Mouse (Mus musculus): Measurements from ENCODE around the gene Ftcd. TPM values are rescaled to one million over a fixed set of nuclear protein-coding genes. Genes with fewer than 3 reads are reported as not detected.

The Ftcd gene
- polyA plus RNA-seq, 1 experiment from 2014 or later = not detected

DNA sequence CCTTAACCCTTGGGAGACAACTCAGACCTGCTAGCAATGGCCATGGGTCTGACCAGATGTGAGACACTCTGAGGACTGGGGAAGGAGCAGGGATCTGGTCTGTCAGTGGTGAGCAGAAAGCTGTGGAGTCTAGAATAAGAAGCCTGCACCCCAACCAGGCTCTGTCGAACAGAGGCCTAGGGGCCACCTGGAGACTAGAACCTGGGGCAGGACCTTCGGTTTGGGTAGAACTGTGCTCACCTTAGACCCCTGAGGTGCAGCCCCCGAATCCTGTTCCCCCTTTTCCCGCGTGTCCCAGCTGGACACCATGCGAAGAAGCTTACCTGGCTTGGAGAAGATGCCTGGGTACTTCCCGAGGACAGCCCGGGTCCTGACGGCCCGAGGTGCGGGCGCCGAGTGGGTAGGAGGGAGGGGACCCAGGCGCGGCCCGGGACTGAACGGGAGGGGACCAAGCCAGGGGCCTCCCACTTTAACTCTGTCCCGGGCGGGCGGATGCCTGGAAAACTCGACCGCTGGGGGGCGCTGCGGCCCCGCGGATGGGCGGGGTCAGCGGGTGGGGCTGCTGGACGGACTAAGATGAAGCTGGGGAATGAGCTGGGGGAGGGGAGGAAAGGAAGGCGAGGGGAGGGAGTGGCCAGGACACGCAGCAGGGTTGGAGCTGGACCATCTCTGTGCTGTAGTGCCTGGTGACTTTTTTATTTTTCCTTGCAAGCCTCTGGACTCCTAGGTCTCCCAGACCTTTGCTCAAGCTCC is 47.7 kb downstream of the Ftcd start, which contains the start of gene Col6a2:
TSS of gene Col6a2 (minus strand) at position 703 of the 753 bp plus-strand sequence.
- no peaks in the 10 kb centered on the region for H3K9me3 ChIP-seq
- peak; percentile 96 for DNase-seq (ENCODE audit: low spot score)
- H3K4me3 ChIP-seq = peak within 1 kb of the TSS; percentile 56
- H3K27me3 ChIP-seq (replicated peaks; ENCODE audit: low read depth, poor library complexity, severe bottlenecking) = peaks cover 21% of the 10 kb centered on the region
- H3K4me1 ChIP-seq = peaks cover 16% of the 10 kb centered on the region
- H3K27ac ChIP-seq (replicated peaks) = peak within 1 kb of the TSS; percentile 79
- H3K36me3 ChIP-seq (replicated peaks) = no peaks in the 10 kb centered on the region
- 3% methylated on average over 31 of the region's 31 CpGs for WGBS

DNA sequence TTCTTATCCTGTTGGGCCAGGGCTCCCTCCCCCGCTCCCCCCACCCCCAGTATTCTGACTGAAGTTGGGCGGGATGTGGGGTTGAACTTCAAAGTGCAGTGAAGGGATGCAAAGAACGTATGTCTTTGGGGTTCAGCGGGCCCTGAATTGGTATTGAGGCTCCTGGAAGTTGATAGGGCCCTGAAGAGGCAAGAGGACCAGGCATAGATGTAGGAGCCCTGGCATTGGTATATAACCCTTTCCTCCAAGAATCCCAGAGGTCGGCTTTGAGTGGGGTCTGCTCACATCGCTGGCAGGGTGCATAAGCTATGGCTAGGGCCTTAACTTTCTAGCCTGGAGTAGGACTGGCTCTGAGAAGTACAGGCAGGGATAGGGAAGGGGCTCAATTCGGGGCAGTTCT is 48.3 kb downstream of the Ftcd start:
- Histone ChIP-seq H3K27me3 (replicated peaks; ENCODE audit: low read depth, poor library complexity, severe bottlenecking) (peaks cover 21% of the 10 kb centered on the region), H3K27ac (replicated peaks) (peak overlapping the region; percentile 79), H3K4me1 (peaks cover 16% of the 10 kb centered on the region), H3K36me3 (replicated peaks) (no peaks in the 10 kb centered on the region), H3K9me3 (no peaks in the 10 kb centered on the region), H3K4me3 (peak overlapping the region; percentile 56)
- no peak for DNase-seq (ENCODE audit: low spot score)
- 20% methylated on average over 7 of the region's 7 CpGs for WGBS

DNA sequence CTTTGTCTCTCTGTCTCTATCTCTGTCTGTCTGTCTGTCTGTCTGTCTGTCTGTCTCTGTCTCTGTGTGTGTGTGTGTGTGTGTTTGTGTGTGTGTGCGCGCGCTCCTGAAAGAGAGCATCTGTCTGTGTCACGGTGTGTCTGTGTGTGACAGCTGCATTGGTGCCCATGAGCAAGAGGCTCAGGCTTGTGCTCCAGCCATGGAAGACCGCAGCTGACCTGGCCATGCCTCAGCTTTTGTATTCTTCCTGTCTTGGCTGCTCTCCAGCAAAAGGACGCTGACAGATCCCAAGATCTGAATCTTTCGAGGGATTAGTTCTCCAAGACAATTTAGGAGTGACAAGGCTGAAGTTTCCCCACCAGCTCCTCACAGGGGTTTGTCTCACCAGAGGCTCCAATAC is 49.5 kb downstream of the Ftcd start:
- H3K36me3 ChIP-seq (replicated peaks) = no peaks in the 10 kb centered on the region
- WGBS = 83% methylated on average over 7 of the region's 7 CpGs
- DNase-seq (ENCODE audit: low spot score) = no peak
- H3K27ac ChIP-seq (replicated peaks) = no peak overlapping the region
- peaks cover 19% of the 10 kb centered on the region for H3K4me1 ChIP-seq
- H3K27me3 ChIP-seq (replicated peaks; ENCODE audit: low read depth, poor library complexity, severe bottlenecking) = peaks cover 21% of the 10 kb centered on the region
- no peak overlapping the region for H3K4me3 ChIP-seq
- no peaks in the 10 kb centered on the region for H3K9me3 ChIP-seq

DNA sequence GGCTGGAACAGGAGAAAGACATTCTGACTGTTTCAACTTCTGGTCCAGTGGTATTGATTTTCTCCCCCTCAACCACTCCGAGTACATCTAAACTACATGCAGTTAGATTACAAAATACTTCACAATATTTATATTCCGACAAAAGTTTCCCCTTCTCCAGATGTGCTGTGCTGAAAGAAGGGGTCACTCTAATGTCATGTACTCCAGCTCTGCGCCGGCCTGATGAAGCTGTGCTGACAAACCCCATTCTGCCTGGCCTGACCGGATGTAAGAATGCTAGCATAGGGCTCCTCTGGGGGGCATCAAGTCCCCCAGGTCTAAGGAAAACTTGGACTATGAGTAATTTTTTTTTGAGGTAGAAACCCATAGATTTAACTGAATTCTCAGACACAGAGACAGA is 52.3 kb downstream of the Ftcd start:
- Histone ChIP-seq H3K27ac (replicated peaks) (no peak overlapping the region), H3K9me3 (no peaks in the 10 kb centered on the region), H3K4me3 (no peak overlapping the region), H3K27me3 (replicated peaks; ENCODE audit: low read depth, poor library complexity, severe bottlenecking) (peaks cover 8% of the 10 kb centered on the region), H3K4me1 (peaks cover 21% of the 10 kb centered on the region), H3K36me3 (replicated peaks) (no peaks in the 10 kb centered on the region)
- WGBS = 87% methylated on average over 5 of the region's 5 CpGs
- DNase-seq (ENCODE audit: low spot score) = no peak

DNA sequence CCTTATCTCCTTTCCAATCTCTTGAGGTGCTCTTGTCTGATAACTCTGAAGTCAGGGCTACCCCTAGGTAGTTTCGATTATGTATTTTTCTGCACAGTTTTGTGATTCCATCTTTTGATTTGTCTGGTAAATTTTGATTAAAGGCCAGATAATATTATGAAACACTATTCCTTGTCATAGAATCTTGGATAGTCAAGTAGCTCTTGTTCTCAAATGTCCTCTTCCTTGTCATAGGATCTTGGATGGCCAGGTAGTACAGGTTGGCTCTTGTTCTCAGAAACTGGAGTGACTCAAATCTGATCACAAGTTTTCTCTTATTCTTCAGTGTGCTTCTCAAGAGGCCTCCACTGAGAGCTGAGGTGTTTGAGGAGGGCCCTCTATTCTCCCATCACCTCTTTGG is 55.2 kb downstream of the Ftcd start:
- H3K27ac ChIP-seq (replicated peaks) = no peak overlapping the region
- no peak overlapping the region for H3K4me3 ChIP-seq
- no peaks in the 10 kb centered on the region for H3K9me3 ChIP-seq
- no peaks in the 10 kb centered on the region for H3K27me3 ChIP-seq (replicated peaks; ENCODE audit: low read depth, poor library complexity, severe bottlenecking)
- no peaks in the 10 kb centered on the region for H3K36me3 ChIP-seq (replicated peaks)
- 93% methylated on average over 1 of the region's 1 CpGs for WGBS
- peaks cover 36% of the 10 kb centered on the region for H3K4me1 ChIP-seq
- DNase-seq (ENCODE audit: low spot score) = no peak

DNA sequence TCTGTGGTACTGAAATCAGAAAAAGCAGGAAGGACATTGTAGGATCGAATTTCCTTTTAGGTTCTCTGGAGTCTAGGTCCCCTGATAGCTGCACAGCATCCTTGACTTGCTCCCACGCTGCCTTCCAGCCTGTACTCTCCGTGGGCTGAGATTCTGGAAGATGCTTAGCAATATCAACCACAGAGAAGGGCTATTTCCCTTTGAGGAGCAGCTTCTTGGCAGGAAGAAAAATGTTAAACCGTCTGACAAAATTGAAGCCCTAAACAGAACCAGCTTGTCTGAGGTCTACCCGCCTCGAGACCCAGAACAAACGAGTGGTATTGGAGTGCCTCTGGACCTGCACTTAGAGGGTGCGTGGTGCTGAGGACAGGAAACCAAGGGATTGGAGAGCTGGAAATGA is 57.2 kb downstream of the Ftcd start:
- 70% methylated on average over 8 of the region's 8 CpGs for WGBS
- no peak for DNase-seq (ENCODE audit: low spot score)
- H3K27me3 ChIP-seq (replicated peaks; ENCODE audit: low read depth, poor library complexity, severe bottlenecking) = no peaks in the 10 kb centered on the region
- no peaks in the 10 kb centered on the region for H3K9me3 ChIP-seq
- H3K4me3 ChIP-seq = no peak overlapping the region
- no peaks in the 10 kb centered on the region for H3K36me3 ChIP-seq (replicated peaks)
- H3K4me1 ChIP-seq = peaks cover 50% of the 10 kb centered on the region
- H3K27ac ChIP-seq (replicated peaks) = 0 out of 2 replicates have a peak overlapping the region, but pooled peaks have one; percentile 3

DNA sequence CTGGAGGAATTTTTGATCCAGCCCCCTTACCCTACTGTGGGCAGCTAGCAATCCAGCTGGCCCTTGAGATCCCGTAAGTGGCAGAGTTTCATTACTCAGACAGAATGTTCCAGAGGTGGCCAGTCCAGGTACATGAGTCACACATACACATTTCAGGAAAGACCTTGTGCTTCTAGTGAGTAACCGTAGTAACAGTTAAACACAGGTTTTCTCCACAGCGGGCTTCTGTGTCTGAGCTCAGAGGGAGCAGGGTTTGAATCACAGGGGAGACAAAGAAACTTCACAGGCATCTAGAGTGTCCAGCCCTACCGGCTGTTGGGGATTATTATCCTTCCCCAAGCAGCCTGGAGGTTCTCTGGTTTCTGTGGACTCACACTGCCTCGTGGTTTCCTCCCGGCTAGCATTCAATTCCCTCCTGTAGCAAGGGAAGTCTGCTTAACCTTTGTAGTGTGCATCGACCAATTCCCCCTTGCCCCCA is 58.7 kb downstream of the Ftcd start:
- Histone ChIP-seq H3K4me1 (peaks cover 50% of the 10 kb centered on the region), H3K27ac (replicated peaks) (peak overlapping the region; percentile 68), H3K9me3 (no peaks in the 10 kb centered on the region), H3K27me3 (replicated peaks; ENCODE audit: low read depth, poor library complexity, severe bottlenecking) (no peaks in the 10 kb centered on the region), H3K4me3 (no peak overlapping the region), H3K36me3 (replicated peaks) (no peaks in the 10 kb centered on the region)
- DNase-seq (ENCODE audit: low spot score) = peak; percentile 38
- 54% methylated on average over 7 of the region's 7 CpGs for WGBS

DNA sequence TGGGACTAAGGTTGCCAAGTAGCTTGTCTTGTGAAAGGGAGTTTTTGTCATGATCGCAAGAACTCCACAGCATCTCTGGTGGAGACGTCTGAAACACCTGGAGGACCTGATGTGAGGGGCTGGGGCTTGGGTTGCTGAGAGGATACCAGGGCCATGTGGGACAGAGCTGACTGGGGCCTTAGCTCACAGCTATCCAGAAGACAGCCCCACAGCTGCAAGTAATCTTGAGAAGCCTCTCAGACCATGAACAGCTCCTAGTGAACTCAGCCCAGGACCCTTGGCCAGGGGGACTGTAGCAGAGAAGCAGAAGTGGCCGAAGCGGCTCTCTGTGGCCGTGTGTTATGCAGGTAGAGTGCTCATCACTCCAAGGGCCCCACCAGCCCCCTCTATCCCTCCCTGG is 59.1 kb downstream of the Ftcd start:
- H3K4me3 ChIP-seq = no peak overlapping the region
- WGBS = 67% methylated on average over 5 of the region's 5 CpGs
- no peaks in the 10 kb centered on the region for H3K9me3 ChIP-seq
- DNase-seq (ENCODE audit: low spot score) = no peak
- peaks cover 47% of the 10 kb centered on the region for H3K4me1 ChIP-seq
- peak overlapping the region; percentile 68 for H3K27ac ChIP-seq (replicated peaks)
- H3K27me3 ChIP-seq (replicated peaks; ENCODE audit: low read depth, poor library complexity, severe bottlenecking) = no peaks in the 10 kb centered on the region
- H3K36me3 ChIP-seq (replicated peaks) = no peaks in the 10 kb centered on the region

DNA sequence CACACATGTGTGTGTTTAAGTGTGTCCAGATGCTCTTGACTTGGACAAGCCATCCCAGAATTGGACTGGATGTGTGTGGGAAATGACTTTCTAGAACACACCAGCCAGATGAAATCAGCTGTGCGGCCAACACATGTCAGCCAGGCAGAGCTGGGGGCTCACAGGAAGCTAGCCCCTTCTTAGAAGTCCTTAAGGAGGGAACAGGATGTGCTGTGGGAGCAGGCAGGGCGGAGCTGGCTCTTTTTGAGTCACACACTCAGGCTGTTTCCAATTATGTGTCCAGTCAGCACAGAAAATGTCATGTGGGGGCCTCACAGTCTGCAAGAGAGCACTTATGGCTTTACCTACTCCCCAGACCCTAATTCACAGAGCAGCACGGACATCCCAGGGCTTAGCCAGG is 60.6 kb downstream of the Ftcd start:
- 39% methylated on average over 3 of the region's 3 CpGs for WGBS
- peak overlapping the region; percentile 86 for H3K27ac ChIP-seq (replicated peaks)

DNA sequence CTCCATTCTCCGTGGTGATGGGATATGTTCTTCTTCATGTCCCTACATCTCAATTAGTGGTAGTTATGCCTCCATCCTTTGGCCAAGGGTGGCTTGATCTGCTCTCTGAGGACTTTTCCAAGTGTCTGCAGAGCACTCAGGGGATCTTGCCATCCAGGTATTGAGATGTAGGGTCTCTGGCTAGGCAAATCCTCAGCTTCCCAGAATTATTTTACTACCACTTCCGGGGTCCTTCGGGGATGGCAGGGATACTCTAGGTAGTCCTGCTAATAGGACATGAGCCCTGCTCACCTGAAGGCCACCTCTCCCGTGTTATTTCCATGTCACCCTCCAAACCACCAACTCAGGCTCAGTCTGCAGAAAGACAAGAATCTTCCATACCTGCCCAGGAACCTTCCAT is 61.2 kb downstream of the Ftcd start:
- Histone ChIP-seq H3K27me3 (replicated peaks; ENCODE audit: low read depth, poor library complexity, severe bottlenecking) (no peaks in the 10 kb centered on the region), H3K36me3 (replicated peaks) (no peaks in the 10 kb centered on the region), H3K4me1 (peaks cover 47% of the 10 kb centered on the region), H3K9me3 (no peaks in the 10 kb centered on the region), H3K4me3 (no peak overlapping the region), H3K27ac (replicated peaks) (peak overlapping the region; percentile 86)
- DNase-seq (ENCODE audit: low spot score) = no peak
- 87% methylated on average over 4 of the region's 4 CpGs for WGBS

More for the DNA sequence above, 60.6 kb downstream of the Ftcd start:
- peak; percentile 71 for DNase-seq (ENCODE audit: low spot score)
- Histone ChIP-seq H3K4me3 (no peak overlapping the region), H3K4me1 (peaks cover 47% of the 10 kb centered on the region), H3K27me3 (replicated peaks; ENCODE audit: low read depth, poor library complexity, severe bottlenecking) (no peaks in the 10 kb centered on the region), H3K9me3 (no peaks in the 10 kb centered on the region), H3K36me3 (replicated peaks) (no peaks in the 10 kb centered on the region)

Other genes with a start within 250 kb of the Ftcd start
- gene Dip2a, start 230.4 kb upstream of the Ftcd start, polyA plus RNA-seq (2016; fragmentation: Nextera tagmentation; extraction: Ambion mirVana) = 6.6 and 6.9 TPM in 2 replicates
- 2.6 TPM in 1 of 2 replicates, not detected in the other for gene AC141477.1, start 135.2 kb upstream of the Ftcd start, polyA plus RNA-seq (2016; fragmentation: Nextera tagmentation; extraction: Ambion mirVana)
- 23.8 and 25.5 TPM in 2 replicates for gene Pcnt, start 132.9 kb upstream of the Ftcd start, polyA plus RNA-seq (2016; fragmentation: Nextera tagmentation; extraction: Ambion mirVana)
- not detected in 2 replicates for gene 2610028H24Rik, start 126.6 kb upstream of the Ftcd start, polyA plus RNA-seq (2016; fragmentation: Nextera tagmentation; extraction: Ambion mirVana)
- 85.6 and 87.1 TPM in 2 replicates for gene Mcm3ap, start 106.7 kb upstream of the Ftcd start, polyA plus RNA-seq (2016; fragmentation: Nextera tagmentation; extraction: Ambion mirVana)
- gene Ybey, start 106.5 kb upstream of the Ftcd start, polyA plus RNA-seq (2016; fragmentation: Nextera tagmentation; extraction: Ambion mirVana) = 9.9 and 11.3 TPM in 2 replicates
- gene Lss, start 44.1 kb upstream of the Ftcd start, polyA plus RNA-seq (2016; fragmentation: Nextera tagmentation; extraction: Ambion mirVana) = 55.9 and 59.6 TPM in 2 replicates
- 0.11 TPM in 1 of 2 replicates, not detected in the other for gene Spatc1l, start 13.4 kb upstream of the Ftcd start, polyA plus RNA-seq (2016; fragmentation: Nextera tagmentation; extraction: Ambion mirVana)
- 6.5 and 11.8 TPM in 2 replicates for gene Col6a2, start 48.0 kb downstream of the Ftcd start, polyA plus RNA-seq (2016; fragmentation: Nextera tagmentation; extraction: Ambion mirVana)
- 7.0 and 12.3 TPM in 2 replicates for gene Col6a1, start 150.5 kb downstream of the Ftcd start, polyA plus RNA-seq (2016; fragmentation: Nextera tagmentation; extraction: Ambion mirVana)

Data from embryonic facial prominence, embryonic 10.5 days (tissue).